ENCODE assay signal across 13 mouse cellular contexts in genomic region chr10:67107017-67107761, GRCm38 (mm10). TPM values are rescaled to one million over a fixed set of nuclear protein-coding genes. Genes with fewer than 3 reads are reported as not detected.
DNase-seq lines count a peak whose midpoint lies in the region; ATAC-seq and TF ChIP-seq lines count a peak whose summit lies in the region.
"Had no signal": no experiment of that assay in that cellular context is flagged by ENCODE, and none has a peak within 500 bp of the region (broad histone marks: within the 10 kb centered on the region; RNA-seq: fewer than 3 reads in every experiment).

No protein-coding gene starts in this region.

- peak; percentile 55 for DNase-seq in cerebellum, adult 11-12 months
- no peak for DNase-seq in cerebellum, adult 8-10 months
- no peak for DNase-seq in neural tube, embryonic 10.5 days (ENCODE audit: extremely low spot score, low spot score)
- no peak for DNase-seq in right cerebral cortex, adult 2 months (ENCODE audit: low spot score in 2 of 2)
- DNase-seq in MN1 (ENCODE audit: low spot score) = no peak
- DNase-seq: embryo, embryonic 11 days; lung, adult 2 months; spleen, adult 18-20 months; thymus, postnatal 14 days had no signal

- 63% methylated on average over 9 of the region's 9 CpGs for whole genome bisulfite sequencing in intestine, embryonic 15.5 days
- WGBS in intestine, postnatal 0 days = 51% methylated on average over 9 of the region's 9 CpGs
- 58% methylated on average over 9 of the region's 9 CpGs for WGBS in neural tube, embryonic 13.5 days

- H3K9me3 ChIP-seq in intestine, embryonic 15.5 days = no peaks in the 10 kb centered on the region
- H3K9me3 ChIP-seq in intestine, postnatal 0 days (ENCODE audit: control insufficient read depth) = no peaks in the 10 kb centered on the region
- H3K9me3 ChIP-seq in neural tube, embryonic 13.5 days = no peaks in the 10 kb centered on the region

- no peak for TF ChIP-seq CTCF in intestine, postnatal 0 days (IDR thresholded peaks at IDR 0.05; ENCODE audit: low read depth)

- peaks cover 54% of the 10 kb centered on the region for H3K4me1 ChIP-seq in intestine, embryonic 15.5 days (replicated peaks)
- peaks cover 8% of the 10 kb centered on the region for H3K4me1 ChIP-seq in intestine, postnatal 0 days (replicated peaks; ENCODE audit: control insufficient read depth, insufficient read depth, low read length)
- H3K4me1 ChIP-seq in neural tube, embryonic 13.5 days (replicated peaks) = peaks cover 97% of the 10 kb centered on the region

- H3K27ac ChIP-seq in intestine, embryonic 15.5 days = no peak overlapping the region
- H3K27ac ChIP-seq in intestine, postnatal 0 days (ENCODE audit: low read depth, low read length) = no peak overlapping the region
- H3K27ac ChIP-seq in neural tube, embryonic 13.5 days (replicated peaks) = peak overlapping the region; percentile 49

- no peak overlapping the region for H3K9ac ChIP-seq in intestine, embryonic 15.5 days
- no peak overlapping the region for H3K9ac ChIP-seq in intestine, postnatal 0 days (ENCODE audit: low read depth, low read length)
- peak overlapping the region; percentile 34; the same call in 1 of the 2 replicates for H3K9ac ChIP-seq in neural tube, embryonic 13.5 days

- H3K27me3 ChIP-seq in intestine, embryonic 15.5 days (replicated peaks) = no peaks in the 10 kb centered on the region
- no peaks in the 10 kb centered on the region for H3K27me3 ChIP-seq in intestine, postnatal 0 days (replicated peaks; ENCODE audit: control insufficient read depth, insufficient read depth, low read length)
- H3K27me3 ChIP-seq in neural tube, embryonic 13.5 days = no peaks in the 10 kb centered on the region

- no peak overlapping the region for H3K4me2 ChIP-seq in intestine, embryonic 15.5 days (replicated peaks)
- H3K4me2 ChIP-seq in intestine, postnatal 0 days (replicated peaks; ENCODE audit: low read depth) = no peak overlapping the region
- no peak overlapping the region for H3K4me2 ChIP-seq in neural tube, embryonic 13.5 days
- H3K4me2 ChIP-seq: midbrain, embryonic 11.5 days had no signal

- ATAC-seq in intestine, embryonic 15.5 days = 0 out of 2 replicates have a peak, but pooled peaks have one; percentile 34
- ATAC-seq in intestine, postnatal 0 days = no peak; the same call in 1 of the 2 replicates
- ATAC-seq in neural tube, embryonic 13.5 days (ENCODE audit: low read depth) = no peak

- no peak overlapping the region for H3K4me3 ChIP-seq in intestine, embryonic 15.5 days (replicated peaks)
- H3K4me3 ChIP-seq in intestine, postnatal 0 days (ENCODE audit: low read depth, low read length) = no peak overlapping the region
- no peak overlapping the region for H3K4me3 ChIP-seq in neural tube, embryonic 13.5 days

- H3K36me3 ChIP-seq in intestine, embryonic 15.5 days = no peaks in the 10 kb centered on the region
- 0 out of 2 replicates have a peak, but pooled peaks cover 3% of the 10 kb centered on the region for H3K36me3 ChIP-seq in intestine, postnatal 0 days (ENCODE audit: control insufficient read depth, insufficient read depth)
- H3K36me3 ChIP-seq in neural tube, embryonic 13.5 days = peaks cover 3% of the 10 kb centered on the region; the same call in 1 of the 2 replicates

RNA-seq across cellular contexts. Expression of gene Reep3, which starts 10.4 kb away (rescaled TPM):
- 38.6 and 41.5 TPM in 2 replicates for polyA plus RNA-seq in intestine, embryonic 15.5 days (2015; fragmentation: Nextera tagmentation; extraction: Ambion mirVana)
- polyA plus RNA-seq in intestine, postnatal 0 days (2015; fragmentation: Nextera tagmentation; extraction: Ambion mirVana) = 77.4 and 81.2 TPM in 2 replicates
- 54.6 and 61.1 TPM in 2 replicates for polyA plus RNA-seq in neural tube, embryonic 13.5 days (2015; fragmentation: Nextera tagmentation; extraction: Ambion mirVana)

RNA-seq across cellular contexts. Expression of gene Jmjd1c, which starts 11.3 kb away (rescaled TPM):
- polyA plus RNA-seq in intestine, embryonic 15.5 days (2015; fragmentation: Nextera tagmentation; extraction: Ambion mirVana) = 33.5 and 36.2 TPM in 2 replicates
- polyA plus RNA-seq in intestine, postnatal 0 days (2015; fragmentation: Nextera tagmentation; extraction: Ambion mirVana) = 33.4 and 39.6 TPM in 2 replicates
- 51.4 and 52.4 TPM in 2 replicates for polyA plus RNA-seq in neural tube, embryonic 13.5 days (2015; fragmentation: Nextera tagmentation; extraction: Ambion mirVana)
